Mouse (Mus musculus) gonadal fat pad, adult 2 months (tissue): Measurements from ENCODE around the gene Zfp217. TPM values are rescaled to one million over a fixed set of nuclear protein-coding genes. Genes with fewer than 3 reads are reported as not detected.
"Not testable (repeated sequence)": the region's sequence is repeated elsewhere in the genome, so short reads cannot be mapped to it uniquely, and the experiment has no call there.

Experiments
- DNase-seq: peaks from one replicate; pipeline ENCODE4 v3.0.0-alpha.2; 2012; ENCODE audit warnings: low read depth
- polyA plus RNA-seq: library from polyadenylated mRNA; depleted of rRNA; stranded (reverse); fragments of >200 nt; gene quantifications from 2 replicates; pipeline ENCODE4 v1.2.3, GENCODE M21; 2012; rRNA removed

Gene Zfp217
- polyA plus RNA-seq, result 12.4 and 15.1 TPM in 2 replicates

DNA sequence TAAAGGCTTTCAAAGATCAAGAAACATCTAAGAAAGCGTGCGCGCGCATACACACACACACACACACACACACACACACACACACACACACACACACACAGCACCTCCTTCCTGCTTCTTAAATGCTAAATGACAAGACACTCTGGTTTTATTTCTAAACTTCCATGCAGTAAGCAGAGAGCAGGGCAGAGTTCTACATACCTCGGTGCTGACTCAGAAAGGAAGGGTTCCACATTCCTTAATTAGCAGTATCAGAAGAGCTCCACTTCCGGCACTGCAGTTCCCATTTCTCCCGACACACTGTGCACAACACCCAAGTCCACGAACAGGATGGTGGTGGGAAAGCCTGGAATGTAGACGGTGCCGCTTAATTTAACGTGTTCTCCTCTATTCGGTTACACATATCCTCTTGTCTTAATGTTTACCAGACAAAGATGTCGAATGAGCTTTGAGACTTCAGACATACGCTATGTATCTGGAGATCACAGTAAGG lies at the start of gene Zfp217:
Gene Zfp217 (minus strand): TSS at position 443 of the 493 bp plus-strand sequence.
- DNase-seq, result no peak

DNA sequence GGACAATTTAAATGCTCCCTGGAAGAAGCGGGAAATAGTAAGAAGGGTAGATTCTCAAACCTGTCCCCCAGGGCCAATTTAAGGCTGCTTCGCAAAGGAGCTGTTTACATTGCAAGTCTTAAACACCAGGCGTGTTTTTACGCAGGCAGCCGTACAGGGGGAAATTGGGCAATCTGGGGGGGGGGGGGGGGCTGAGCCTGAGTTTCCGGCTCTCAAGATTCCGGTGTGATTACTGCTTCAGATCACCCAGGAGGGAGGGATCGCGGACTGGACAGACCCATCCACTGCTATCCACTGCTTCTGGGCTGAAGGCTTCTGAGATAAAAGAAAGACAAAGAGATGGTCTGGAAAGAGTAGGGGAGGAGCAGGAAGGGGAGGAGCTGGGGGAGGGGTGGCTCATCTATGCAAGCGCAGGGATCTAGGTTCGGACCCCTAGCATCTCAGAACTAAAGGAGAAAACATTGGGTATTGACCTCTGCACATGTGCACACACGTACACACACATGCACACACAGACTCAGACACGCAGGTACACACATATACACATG lies 47.7 kb upstream of the Zfp217 start:
- no peak for DNase-seq

DNA sequence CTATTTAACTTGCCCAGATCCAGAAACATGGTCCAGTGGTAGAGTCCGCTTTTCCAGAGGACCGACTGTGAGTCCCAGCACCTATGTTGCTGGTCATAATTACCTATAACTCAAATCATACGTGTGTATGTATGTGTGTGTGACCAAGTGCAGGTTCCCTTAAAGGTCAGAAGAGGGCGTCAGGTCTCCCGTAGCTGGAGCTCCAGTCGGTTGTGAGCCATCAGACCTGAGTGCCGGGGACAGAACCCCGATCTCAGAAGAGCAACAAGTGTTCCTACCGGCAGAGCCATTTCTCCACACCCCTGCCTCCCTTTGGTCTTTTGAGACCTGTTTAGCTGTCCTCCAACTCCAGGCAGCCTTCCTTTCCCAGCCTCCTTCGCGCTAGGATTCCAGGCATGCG lies 46.9 kb upstream of the Zfp217 start:
- DNase-seq, result no peak

DNA sequence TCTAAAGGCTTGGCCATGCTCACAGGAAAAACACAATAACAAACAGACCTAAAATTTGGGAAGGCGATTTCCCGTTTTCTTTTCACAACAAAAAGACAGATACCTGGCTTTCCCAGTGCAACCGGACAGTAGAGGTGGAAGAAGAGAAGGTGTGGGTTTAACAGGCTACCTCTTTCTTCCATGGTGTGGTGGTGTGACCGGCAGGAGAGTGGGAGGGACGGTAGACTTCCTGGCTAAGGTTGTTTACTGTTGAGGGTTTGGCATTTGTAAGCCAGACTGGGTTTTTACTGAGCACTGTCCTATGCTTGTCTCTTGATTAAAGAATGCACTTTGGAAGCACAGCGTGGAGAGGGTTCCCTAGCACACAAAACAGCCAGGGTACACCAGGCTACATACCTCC lies 45.9 kb upstream of the Zfp217 start:
- DNase-seq, result no peak

DNA sequence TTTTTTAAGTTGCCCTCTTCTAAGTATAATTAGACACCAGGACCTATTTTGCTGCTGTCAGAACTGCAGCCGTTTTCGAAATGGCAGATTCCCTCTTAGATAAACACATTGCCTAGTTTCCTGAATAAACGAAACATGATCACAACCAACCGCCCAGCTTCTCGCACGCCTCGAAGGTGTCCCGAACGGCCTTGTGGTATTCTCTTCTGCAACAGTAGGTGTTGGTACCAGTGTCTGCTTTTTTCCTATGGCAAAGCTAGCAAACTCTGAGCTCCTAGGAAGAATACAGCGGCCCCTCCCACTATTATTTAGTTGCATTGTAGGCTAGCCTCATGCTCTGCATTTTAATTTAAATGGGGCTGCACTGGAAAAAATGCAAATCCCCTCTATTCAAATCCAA lies 45.3 kb upstream of the Zfp217 start:
- DNase-seq, result no peak

DNA sequence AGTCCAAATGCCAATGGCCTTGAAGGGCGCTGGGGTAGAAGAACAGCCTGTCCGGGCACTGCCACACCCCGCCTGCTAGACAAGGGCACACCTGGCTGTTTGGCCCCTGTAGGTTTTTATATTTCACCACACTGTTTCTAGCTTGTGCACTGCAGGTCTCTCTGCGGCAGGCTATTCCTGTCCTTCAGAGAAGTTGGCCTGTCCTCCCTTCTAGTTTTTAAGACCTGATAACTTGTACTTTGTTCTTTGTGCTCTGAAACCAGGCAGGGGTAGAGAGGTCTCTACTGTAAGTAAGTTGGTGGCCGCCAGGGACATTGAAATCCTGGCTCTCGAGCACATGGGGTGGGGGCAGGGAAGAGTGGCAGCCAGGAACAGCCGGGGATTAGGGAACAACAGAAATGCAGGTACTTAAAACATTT lies 44.8 kb upstream of the Zfp217 start:
- DNase-seq, result no peak

DNA sequence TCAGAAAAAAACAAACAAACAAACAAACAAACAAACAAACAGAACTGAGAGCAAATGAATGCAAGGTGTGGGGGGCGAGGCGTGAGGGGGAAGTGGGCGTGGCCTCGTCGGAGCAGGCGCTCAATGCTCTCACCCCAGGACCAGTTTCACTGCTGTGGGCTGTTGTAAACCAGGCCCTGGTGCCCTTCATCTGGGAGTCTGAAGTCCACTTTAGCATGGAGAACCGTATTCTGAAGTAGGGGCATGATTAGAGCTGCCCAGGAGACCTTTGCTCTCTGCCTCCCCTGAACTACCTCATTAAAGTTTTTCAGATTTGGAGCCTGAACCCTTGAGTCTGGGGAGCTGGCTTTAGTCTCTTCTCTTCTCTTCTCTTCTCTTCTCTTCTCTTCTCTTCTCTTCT lies 40.8 kb upstream of the Zfp217 start:
- DNase-seq, result no peak

DNA sequence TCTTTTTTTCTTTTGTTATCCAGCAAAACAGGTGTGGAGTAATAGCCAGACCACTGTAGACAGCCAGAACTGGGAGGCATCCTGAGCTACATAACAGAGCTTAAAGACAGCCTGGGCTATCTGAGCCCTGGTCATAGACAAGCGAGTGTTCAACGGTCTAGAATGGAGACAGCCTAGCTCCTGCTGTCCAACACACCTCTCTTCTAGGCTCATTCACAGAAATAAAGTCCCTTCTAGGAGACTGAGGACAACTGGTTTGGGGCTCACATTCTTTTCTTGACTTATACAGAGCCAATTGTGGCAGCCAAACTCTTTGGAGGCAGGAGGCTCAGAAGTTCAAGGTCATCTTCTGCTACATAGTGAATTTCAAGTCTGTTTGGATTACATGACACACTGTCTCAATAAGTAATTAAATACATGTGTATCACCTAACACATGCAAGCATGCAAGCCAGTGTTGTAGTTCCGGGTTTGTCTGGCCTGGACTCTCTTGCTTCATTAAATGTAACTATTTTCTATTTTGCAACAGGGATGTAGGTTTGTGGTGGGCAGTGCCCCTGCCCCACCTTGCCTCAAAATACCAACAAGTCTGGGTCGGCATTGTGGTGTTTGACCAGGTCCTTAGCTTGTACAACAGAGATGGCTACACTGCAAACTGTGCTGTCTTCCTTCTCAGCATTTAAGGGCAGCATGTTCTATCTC lies 37.4 kb upstream of the Zfp217 start:
- DNase-seq, result no peak

DNA sequence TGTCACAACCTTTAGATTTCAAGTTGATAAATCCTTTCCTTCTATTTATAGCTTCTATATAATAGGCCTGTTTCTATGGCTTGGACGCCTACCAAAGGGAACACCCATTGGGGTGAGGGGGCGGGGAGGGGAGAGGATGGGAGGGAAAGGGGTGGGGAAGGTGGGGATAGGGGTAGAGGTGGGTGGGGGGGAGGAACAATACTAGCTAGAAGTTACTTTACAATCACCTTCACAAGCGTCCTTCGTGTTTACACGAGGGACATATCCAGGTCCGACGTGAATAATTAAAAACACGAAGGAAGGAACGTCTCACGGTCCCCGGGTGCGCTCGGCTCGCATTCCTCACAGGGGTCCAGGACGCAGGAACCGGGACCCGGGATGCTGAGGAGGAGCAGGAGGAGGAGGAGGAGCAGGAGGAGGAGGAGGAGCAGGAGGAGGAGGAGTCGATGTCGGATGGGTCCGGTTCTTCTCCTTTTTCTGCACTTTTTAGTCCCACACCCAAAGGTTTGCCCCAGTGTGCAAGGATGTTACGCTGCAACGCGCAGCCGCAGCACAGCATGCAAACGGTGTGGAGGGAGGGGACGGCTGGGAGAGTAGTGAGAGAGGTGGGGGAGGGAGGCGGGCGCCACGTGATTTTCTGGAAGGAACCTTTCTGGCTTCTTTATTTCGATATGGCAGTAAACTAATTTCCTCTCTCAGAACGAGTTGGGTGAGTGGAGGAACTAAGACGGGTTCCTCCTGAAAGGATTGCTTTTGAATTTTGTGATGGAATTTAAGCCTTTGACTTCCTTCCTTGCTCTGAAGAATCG lies 36.5 kb upstream of the Zfp217 start:
- no peak for DNase-seq

DNA sequence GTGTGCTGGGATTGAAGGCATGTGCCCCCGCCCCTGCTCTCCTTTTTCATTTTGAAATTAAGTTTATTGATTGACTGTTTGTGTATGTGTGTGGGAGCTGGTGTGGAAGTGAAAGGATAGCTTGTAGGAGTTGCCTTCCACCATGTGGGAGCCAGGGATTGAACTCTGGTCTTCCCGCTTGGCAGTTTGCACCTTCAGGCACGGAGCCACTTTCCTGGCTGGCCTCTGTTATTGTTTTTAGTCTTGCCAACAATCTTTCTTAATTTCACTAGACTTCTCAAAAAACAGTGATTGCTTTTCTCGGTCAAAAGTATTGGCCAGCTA lies 35.9 kb upstream of the Zfp217 start:
- DNase-seq, result no peak

DNA sequence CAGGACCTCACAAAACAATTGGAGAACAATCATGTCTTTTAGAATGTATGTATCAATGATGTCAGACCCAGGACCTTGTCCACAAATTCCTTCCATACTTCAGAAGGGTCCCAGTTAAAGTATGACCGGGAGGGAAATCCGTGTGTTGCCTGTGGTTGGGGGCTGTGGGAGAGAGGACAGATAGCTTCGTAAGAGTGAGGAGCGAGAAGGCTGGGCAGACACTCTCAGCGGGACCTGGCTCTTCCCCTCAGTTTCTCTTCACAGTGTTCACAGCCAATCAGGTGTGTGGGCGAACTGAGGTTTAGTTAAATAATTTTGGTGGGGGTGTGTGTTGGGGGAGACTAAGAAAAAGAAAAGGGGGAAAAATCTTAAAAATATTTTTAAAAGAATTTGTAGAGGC lies 34.0 kb upstream of the Zfp217 start:
- DNase-seq, result no peak

DNA sequence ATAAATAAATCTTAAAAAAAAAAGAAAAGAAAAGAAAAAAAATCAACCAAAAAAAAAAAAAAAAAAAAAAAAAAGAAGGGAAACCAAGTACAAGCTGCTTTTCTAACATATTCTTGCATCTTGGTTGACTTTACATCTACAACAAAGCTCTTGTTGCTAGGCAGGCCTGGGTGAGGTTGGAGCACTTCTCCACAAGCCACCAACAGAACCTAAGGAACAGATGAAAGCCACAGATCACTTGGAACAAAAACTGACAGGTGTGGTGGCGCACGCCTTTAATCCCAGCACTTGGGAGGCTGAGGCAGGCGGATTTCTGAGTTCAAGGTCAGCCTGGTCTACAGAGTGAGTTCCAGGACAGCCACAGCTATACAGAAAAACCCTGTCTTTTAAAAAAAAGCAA lies 32.9 kb upstream of the Zfp217 start:
- DNase-seq, result not testable (repeated sequence)

DNA sequence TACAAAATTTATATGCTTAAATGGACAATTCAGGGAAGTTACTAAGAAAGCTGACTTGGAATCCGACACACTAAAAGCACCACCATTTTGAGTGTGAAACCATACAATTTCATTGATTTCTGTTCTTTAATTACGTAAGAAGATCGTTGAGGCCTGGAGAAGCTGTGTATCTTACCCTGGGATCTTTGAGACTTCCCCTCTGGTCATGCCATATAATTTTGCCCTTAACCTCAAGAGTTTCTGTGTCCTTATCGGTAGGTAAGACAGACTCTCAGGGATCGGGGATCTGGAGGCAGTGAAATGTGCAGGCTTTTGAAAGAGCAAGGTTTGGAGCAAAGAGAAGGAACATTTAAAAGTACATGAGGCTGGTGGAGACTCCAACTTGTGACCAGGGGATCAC lies 31.4 kb upstream of the Zfp217 start:
- no peak for DNase-seq

DNA sequence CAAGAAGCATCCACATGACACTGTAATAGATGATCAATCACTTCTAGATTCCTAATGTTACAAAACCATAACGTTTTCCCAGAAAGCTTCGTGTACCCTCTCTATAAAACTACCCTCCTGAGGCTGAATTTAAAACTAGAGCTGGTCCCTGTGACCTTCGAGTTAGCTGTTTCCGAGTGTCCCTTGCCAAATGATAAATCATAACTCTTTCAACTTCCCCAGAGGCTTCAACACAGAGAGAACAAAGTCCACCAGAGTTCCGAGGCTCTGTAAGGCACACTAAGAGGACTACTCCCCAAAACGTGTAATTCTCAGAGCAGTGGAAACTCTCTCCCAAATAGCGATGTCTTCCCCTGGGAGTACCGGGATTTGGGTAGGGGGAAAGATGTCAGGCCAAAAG lies 29.4 kb upstream of the Zfp217 start:
- no peak for DNase-seq

DNA sequence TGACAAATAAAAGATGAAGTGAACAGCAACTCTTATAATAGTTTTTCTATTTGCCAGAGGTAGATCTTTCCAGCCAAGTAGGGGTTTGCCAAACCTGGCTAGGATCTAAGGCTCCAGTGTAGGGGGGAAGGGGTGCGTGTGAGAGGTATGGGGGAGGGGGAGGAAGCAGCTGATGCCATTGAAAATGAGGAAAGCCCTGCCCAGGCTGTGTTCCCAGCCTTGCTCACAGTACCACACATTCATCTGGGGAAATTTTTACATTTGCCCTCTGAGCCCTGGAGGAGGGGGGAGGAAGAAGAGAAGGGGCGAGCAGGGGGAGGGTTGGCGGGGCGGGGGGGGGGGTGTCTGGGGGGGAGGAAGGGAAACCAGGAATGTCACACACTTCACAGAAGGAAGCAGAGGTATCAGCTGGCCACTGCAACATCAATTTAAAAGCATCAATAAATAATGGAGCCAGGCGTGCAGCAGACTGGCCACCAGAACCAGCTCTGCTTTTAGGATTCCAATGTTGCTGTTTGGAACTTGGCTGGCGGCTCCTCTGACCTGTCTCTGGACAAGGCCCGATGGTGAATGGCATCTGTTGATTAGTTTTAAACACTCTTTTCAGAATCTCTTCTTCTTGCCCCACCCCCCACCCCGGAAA lies 28.5 kb upstream of the Zfp217 start:
- DNase-seq, result no peak

DNA sequence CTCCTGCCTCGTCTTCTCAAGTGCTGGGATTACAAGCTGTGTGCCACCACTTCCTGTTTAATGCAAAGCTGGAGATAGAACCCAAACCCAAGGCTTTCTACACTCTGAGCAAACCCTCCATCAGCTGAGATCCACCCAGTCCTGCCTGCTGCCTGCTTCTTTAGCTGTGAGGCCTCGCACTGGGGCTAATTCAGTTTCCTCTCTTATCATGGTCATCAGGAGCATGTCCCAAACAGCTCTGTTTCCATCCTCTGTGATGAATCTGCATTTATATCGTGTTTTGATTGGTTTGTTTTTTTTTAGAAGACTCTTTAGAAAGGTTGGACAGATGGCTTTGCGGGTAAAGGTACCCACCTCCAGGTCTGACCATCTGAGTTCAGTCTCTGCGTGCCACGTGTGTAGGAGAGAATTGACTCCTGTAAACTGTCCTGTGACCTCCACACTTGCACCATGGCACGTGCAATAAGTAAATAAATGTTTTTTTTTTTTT lies 27.8 kb upstream of the Zfp217 start:
- no peak for DNase-seq

DNA sequence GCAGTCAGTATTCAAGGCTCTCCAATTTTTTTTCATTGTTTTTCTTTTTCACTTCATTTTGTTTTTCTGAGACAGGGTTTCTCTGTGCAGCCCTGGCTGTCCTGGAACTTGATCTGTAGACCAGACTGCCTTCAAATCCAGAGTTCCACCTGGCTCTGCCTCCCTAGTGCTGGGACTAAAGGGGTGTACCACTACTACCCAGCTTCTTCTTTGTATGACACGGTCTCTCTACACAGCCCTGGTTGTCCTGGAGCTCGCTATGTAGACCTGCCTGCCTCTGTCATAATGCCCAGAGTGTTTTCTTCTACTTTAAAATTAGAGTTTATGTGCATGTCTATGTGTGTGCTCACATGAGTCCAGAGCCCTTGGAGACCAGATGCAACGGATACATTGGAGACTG lies 27.3 kb upstream of the Zfp217 start:
- no peak for DNase-seq

DNA sequence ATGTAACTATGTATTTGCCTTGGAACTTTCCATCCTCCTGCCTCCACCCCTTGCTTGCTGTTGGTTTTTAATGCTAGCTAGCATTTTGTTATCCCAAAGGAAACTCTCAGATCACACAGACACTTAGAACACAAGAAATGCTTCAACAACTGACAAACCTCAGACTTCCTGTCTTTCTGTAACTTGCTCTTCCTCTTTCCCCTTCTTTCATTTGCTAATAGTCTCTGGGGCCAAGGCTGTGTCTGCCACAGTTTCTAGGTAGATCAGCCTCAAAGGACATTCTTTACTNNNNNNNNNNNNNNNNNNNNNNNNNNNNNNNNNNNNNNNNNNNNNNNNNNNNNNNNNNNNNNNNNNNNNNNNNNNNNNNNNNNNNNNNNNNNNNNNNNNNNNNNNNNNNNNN lies 21.2 kb upstream of the Zfp217 start:
- no peak for DNase-seq

DNA sequence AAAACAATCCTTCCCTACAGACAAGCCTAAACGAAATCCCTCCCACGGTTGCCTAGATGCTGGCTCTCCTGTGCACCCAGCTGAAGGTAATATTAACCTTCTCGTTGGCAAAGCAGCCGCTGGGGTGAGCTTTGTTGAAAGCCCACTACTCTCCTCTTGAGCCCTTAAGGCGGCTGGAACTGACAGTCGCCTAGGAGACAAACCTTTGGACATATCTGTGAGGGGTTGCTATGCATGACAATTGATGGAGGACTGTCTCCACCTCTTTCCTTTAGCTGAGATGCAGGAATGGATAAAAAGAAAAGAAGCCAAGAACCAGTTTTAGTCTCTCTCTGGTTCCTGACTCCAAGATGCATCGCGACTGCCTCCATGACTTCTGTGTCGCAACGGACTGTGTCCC lies 17.7 kb upstream of the Zfp217 start:
- no peak for DNase-seq

DNA sequence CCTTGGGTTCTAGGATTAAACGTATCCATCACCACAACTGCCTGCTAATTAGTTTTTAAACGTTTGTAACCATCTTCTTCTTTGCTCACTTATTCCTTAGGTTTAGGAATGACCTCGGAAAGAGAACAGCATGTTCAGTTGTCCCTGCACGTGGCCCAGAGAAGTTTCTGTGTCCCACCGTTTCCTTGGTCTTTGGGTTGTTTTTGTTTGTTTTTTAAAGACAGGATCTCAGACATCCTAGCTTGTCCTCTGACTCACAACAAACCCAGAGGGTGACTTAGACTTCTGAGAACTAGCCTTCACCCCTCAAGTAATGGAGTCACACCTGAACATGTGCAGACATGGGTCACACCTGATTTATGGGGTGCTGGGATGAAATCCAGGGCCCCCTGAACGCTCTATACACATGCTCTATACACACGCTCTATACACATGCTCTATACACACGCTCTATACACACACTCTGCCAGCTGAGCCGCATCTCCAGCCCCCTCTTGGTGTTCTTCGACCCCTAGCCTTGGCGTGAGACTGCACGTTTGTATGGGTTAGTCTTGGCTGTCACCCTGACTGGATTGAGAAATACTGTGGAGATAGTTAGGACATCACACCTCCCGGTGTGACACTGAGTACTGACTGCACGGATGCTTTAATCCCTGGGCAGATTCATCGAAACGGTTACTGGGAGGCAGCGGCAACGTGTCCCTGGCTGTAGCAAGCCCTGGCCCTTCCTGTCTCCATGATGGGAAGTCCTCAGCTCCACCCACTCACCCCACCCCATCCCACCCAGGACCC lies 16.0 kb upstream of the Zfp217 start:
- no peak for DNase-seq

DNA sequence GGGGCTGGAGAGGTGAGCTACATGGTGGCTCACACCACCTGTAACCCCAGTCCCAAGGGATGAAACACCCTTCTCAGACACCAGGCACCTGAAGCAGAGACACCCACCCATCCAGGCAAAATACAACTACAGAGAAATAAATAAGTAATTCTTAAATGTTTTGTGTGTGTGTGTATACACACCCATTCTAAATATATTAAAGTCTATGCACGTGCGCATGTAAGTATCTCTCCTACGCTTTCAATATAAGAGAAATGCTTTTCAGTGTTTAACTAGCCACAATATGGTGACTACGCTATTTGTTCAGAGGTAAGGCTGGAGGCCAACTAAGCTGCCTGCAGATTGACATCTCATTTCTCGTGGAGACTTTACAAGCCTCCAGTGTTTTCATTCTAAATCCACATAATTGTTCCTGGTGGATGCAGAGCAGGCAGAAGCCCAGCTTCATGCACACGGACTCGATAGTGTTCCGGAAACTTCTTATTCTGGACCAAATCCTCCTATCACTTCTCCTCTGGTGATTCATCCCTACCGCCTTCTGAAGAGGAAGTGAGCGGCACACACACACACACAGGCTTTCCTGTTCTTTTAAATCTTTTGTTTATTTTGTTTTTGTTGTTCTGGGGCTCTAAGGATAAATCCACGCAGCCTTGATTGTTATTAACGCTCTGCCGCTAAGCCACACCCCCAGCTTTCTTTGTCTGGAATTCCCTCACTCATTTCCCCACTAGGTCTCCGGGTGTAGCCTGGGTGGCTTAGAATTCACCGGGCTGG lies 12.1 kb upstream of the Zfp217 start:
- no peak for DNase-seq
